Mouse (Mus musculus) left cerebral cortex, postnatal 14 days (tissue): ENCODE data around the gene Wars. TPM values are rescaled to one million over a fixed set of nuclear protein-coding genes. Genes with fewer than 3 reads are reported as not detected.

Source experiments
- DNase-seq, 2 experiments: peaks; one replicate each; pipeline ENCODE4 v3.0.0; 2021 to 2022; ENCODE audit warnings: low spot score in 2 of 2, mixed read lengths in 1 of 2
- intact Hi-C: fragments of 180-260 bp; cut with DNase I; formaldehyde crosslinking; loops from one replicate; pipeline ENCODE4 v1.15.1; 2025
- long read RNA-seq, 2 experiments: library from polyadenylated mRNA; stranded (forward); transcript quantifications; one replicate each; pipeline ENCODE4 v2.0.0; 2021
- total RNA-seq, 2 experiments: library from RNA; stranded (reverse); gene quantifications; 2 replicates each; pipeline ENCODE4 v1.2.3; 2021

The Wars gene
- 10 to 100 TPM; 90.7 to 93.2 TPM for total RNA-seq
- long read RNA-seq, experiment 1, transcript Wars-201 (10 exons, 2,831 nt), result major isoform, 227 of 250 reads
- long read RNA-seq, experiment 1, partial matches to known transcripts, result 14 of 250 reads
- long read RNA-seq, experiment 1, other reads (novel, unspliced or antisense), result 9 of 250 reads
- long read RNA-seq, experiment 2, transcript Wars-201 (10 exons, 2,831 nt), result major isoform, 175 of 204 reads
- long read RNA-seq, experiment 2, partial matches to known transcripts, result 19 of 204 reads
- long read RNA-seq, experiment 2, other reads (novel, unspliced or antisense), result 10 of 204 reads

GRCm38 (mm10) chr12:108893715-108894431 lies at the start of gene Wars:
Wars (minus strand) TSS chr12:108894174.
- peak; percentile 96 to 98 for DNase-seq
- intact Hi-C loops, result no loop called here

GRCm38 (mm10) chr12:108942203-108942923 lies 48.4 kb upstream of the Wars start:
- intact Hi-C loops, result no loop called here
- peak in 1 of 2 experiments; percentile 32 for DNase-seq

GRCm38 (mm10) chr12:108941282-108941681 lies 47.3 kb upstream of the Wars start:
- DNase-seq, result peak in 1 of 2 experiments; percentile 60
- intact Hi-C loops, result no loop called here

GRCm38 (mm10) chr12:108940255-108940654 lies 46.3 kb upstream of the Wars start:
- intact Hi-C loops, result no loop called here
- no peak for DNase-seq

- intact Hi-C loops, result no loop called here
- no peak for DNase-seq
These were observed 45.3 kb upstream of the Wars start for GRCm38 (mm10) chr12:108939317-108939716.

GRCm38 (mm10) chr12:108938844-108939243 lies 44.9 kb upstream of the Wars start:
- intact Hi-C loops, result no loop called here
- DNase-seq, result no peak

GRCm38 (mm10) chr12:108937506-108937905 lies 43.5 kb upstream of the Wars start:
- DNase-seq, result no peak
- intact Hi-C loops, result no loop called here

- intact Hi-C loops, result no loop called here
- no peak for DNase-seq
These were observed 42.9 kb upstream of the Wars start for GRCm38 (mm10) chr12:108936834-108937233.

- intact Hi-C loops, result no loop called here
- DNase-seq, result no peak
These were observed 40.3 kb upstream of the Wars start for GRCm38 (mm10) chr12:108934231-108934630.

- no peak for DNase-seq
- intact Hi-C loops, result no loop called here
These were observed 38.1 kb upstream of the Wars start for GRCm38 (mm10) chr12:108932113-108932512.

GRCm38 (mm10) chr12:108931341-108932053 lies 37.5 kb upstream of the Wars start:
- intact Hi-C loops, result no loop called here
- DNase-seq, result no peak

- intact Hi-C loops, result loop anchor here (5.0 kb wide), 1 partner anchor 613 kb away; no protein-coding TSS in a partner anchor
- peak in 1 of 2 experiments; percentile 32 for DNase-seq
These were observed 35.5 kb upstream of the Wars start for GRCm38 (mm10) chr12:108929475-108929874.

GRCm38 (mm10) chr12:108928249-108928648 lies 34.3 kb upstream of the Wars start:
- intact Hi-C loops, result loop anchor here (5.0 kb wide), 1 partner anchor 614 kb away; no protein-coding TSS in a partner anchor
- no peak for DNase-seq

- intact Hi-C loops, result loop anchor here (5.0 kb wide), 1 partner anchor 616 kb away; no protein-coding TSS in a partner anchor
- DNase-seq, result no peak
These were observed 32.7 kb upstream of the Wars start for GRCm38 (mm10) chr12:108926606-108927111.

GRCm38 (mm10) chr12:108918753-108919152 lies 24.8 kb upstream of the Wars start:
- intact Hi-C loops, result no loop called here
- DNase-seq, result no peak

- intact Hi-C loops, result no loop called here
- DNase-seq, result no peak
These were observed 23.5 kb upstream of the Wars start for GRCm38 (mm10) chr12:108917509-108917908.

GRCm38 (mm10) chr12:108916447-108917042 lies 22.6 kb upstream of the Wars start:
- intact Hi-C loops, result no loop called here
- DNase-seq, result peak in 1 of 2 experiments; percentile 41

GRCm38 (mm10) chr12:108915893-108916292 lies 21.9 kb upstream of the Wars start:
- intact Hi-C loops, result no loop called here
- peak; percentile 69 to 74 for DNase-seq
